Mouse (Mus musculus) small intestine, adult 2 months (tissue): ENCODE measurements around the gene Lancl2.

ENCODE experiments used
- CTCF ChIP-seq: fragments of 200-500 bp; IDR thresholded peaks from 2 replicates; pipeline ENCODE4 v1.5.1; 2012; ENCODE audit warnings: low read depth, mild to moderate bottlenecking, control low read depth, inconsistent platforms, low read length, moderate library complexity, mixed read lengths; ENCODE audit not compliant: insufficient replicate concordance, insufficient read length; ENCODE audit errors: extremely low read depth
- POLR2A ChIP-seq: fragments of 200-500 bp; IDR thresholded peaks from 2 replicates; pipeline ENCODE4 v1.6.1; 2012; ENCODE audit warnings: low read depth, mild to moderate bottlenecking, control low read depth, inconsistent platforms, low read length, moderate library complexity

DNA sequence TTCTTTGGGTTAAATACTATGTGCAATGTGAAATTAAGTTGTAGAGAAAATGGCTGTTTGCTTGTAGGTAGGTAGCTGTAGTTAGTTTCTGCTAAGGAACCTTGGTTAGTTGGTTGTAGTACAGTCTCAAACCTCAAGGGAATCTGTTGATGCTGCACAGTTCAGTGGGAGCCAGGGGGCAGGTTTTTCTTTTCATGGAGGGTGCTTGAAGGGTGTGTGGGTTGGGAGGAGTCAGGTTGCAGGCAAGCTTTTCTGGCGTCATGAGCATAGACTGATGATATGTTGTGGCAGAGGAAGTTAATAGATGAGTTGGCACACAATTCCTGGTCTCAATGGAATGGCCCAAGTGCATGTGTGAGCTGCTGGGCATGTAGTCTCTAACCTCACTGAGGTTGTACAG, 9.4 kb downstream of the Lancl2 start:
- TF ChIP-seq CTCF, result no peak
- TF ChIP-seq POLR2A, result no peak
